Comparison of ENCODE assay signal across 12 mouse cellular contexts in the genomic region with DNA sequence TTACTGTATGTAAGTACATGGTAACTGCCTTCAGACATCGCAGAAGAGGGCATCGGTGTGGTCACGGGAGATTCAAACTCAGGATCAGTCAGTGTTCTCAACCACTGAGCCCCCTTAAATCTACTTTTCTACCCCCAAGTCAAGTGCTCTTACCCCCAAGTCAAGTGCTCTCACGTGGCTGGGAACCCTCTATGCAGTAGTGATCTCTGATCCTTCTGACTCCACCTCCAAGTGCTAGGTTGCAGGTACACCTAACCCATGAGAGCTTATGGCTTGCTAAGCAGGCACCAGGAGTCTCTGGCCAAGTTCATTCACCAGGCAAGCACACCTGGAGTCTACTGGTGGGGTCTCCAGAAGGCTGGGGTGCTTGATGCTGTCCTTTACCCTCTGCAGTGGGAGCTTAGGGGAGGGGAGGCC. TPM values are rescaled to one million over a fixed set of nuclear protein-coding genes. Genes with fewer than 3 reads are reported as not detected.
DNase-seq lines count a peak whose midpoint lies in the region; ATAC-seq lines count a peak whose summit lies in the region.
"Had no signal": no experiment of that assay in that cellular context is flagged by ENCODE, and none has a peak within 500 bp of the region (broad histone marks: within the 10 kb centered on the region; RNA-seq: fewer than 3 reads in every experiment).

No protein-coding gene starts in this region.

- peak overlapping the region; percentile 98 for H3K4me3 ChIP-seq in forebrain, embryonic 10.5 days
- H3K4me3 ChIP-seq in forebrain, embryonic 16.5 days (replicated peaks; ENCODE audit: low read length) = no peak overlapping the region
- H3K4me3 ChIP-seq in midbrain, embryonic 11.5 days (ENCODE audit: low read depth, low read length) = no peak overlapping the region
- H3K4me3 ChIP-seq in midbrain, embryonic 16.5 days (ENCODE audit: low read depth, low read length) = no peak overlapping the region
- H3K4me3 ChIP-seq in intestine, embryonic 15.5 days (replicated peaks) = 0 out of 2 replicates have a peak overlapping the region, but pooled peaks have one; percentile 9
- peak overlapping the region; percentile 98 for H3K4me3 ChIP-seq in neural tube, embryonic 13.5 days

- ATAC-seq in forebrain, embryonic 16.5 days = no peak
- ATAC-seq in midbrain, embryonic 11.5 days (ENCODE audit: low FRiP score) = no peak
- no peak for ATAC-seq in midbrain, embryonic 16.5 days
- ATAC-seq in intestine, embryonic 15.5 days = peak; percentile 7; the same call in 1 of the 2 replicates
- no peak for ATAC-seq in neural tube, embryonic 13.5 days (ENCODE audit: low read depth)

- H3K4me1 ChIP-seq in forebrain, embryonic 10.5 days = peaks cover 11% of the 10 kb centered on the region
- H3K4me1 ChIP-seq in forebrain, embryonic 16.5 days (replicated peaks; ENCODE audit: control insufficient read depth, insufficient read depth, low read length) = peaks cover 16% of the 10 kb centered on the region
- H3K4me1 ChIP-seq in midbrain, embryonic 11.5 days (ENCODE audit: control insufficient read depth, insufficient read depth, low read length) = peaks cover 5% of the 10 kb centered on the region; the same call in 1 of the 2 replicates
- peaks cover 14% of the 10 kb centered on the region for H3K4me1 ChIP-seq in midbrain, embryonic 16.5 days (ENCODE audit: control insufficient read depth, insufficient read depth, low read length)
- H3K4me1 ChIP-seq in intestine, embryonic 15.5 days (replicated peaks) = peaks cover 7% of the 10 kb centered on the region; the same call in 1 of the 2 replicates
- peaks cover 20% of the 10 kb centered on the region for H3K4me1 ChIP-seq in neural tube, embryonic 13.5 days (replicated peaks)

- H3K36me3 ChIP-seq in forebrain, embryonic 10.5 days (replicated peaks) = peaks cover 27% of the 10 kb centered on the region
- H3K36me3 ChIP-seq in forebrain, embryonic 16.5 days (ENCODE audit: control insufficient read depth, insufficient read depth) = peaks cover 10% of the 10 kb centered on the region
- H3K36me3 ChIP-seq in midbrain, embryonic 11.5 days (ENCODE audit: control insufficient read depth, insufficient read depth, low read length) = peaks cover 13% of the 10 kb centered on the region; the same call in 1 of the 2 replicates
- peaks cover 7% of the 10 kb centered on the region; the same call in 1 of the 2 replicates for H3K36me3 ChIP-seq in midbrain, embryonic 16.5 days (ENCODE audit: control insufficient read depth, insufficient read depth, low read length)
- H3K36me3 ChIP-seq in intestine, embryonic 15.5 days = peaks cover 8% of the 10 kb centered on the region
- peaks cover 30% of the 10 kb centered on the region for H3K36me3 ChIP-seq in neural tube, embryonic 13.5 days

- H3K9me3 ChIP-seq in forebrain, embryonic 10.5 days = no peaks in the 10 kb centered on the region; the same call in 1 of the 2 replicates
- H3K9me3 ChIP-seq in forebrain, embryonic 16.5 days (ENCODE audit: control insufficient read depth, low read length) = no peaks in the 10 kb centered on the region
- H3K9me3 ChIP-seq in midbrain, embryonic 11.5 days (ENCODE audit: control insufficient read depth, low read length) = no peaks in the 10 kb centered on the region
- no peaks in the 10 kb centered on the region for H3K9me3 ChIP-seq in midbrain, embryonic 16.5 days (replicated peaks; ENCODE audit: control insufficient read depth, low read length, poor library complexity, severe bottlenecking)
- no peaks in the 10 kb centered on the region for H3K9me3 ChIP-seq in intestine, embryonic 15.5 days
- no peaks in the 10 kb centered on the region for H3K9me3 ChIP-seq in neural tube, embryonic 13.5 days

- peak; percentile 61 for DNase-seq in forebrain, embryonic 10.5 days (ENCODE audit: extremely low spot score, low spot score)
- peak; percentile 89 for DNase-seq in midbrain, embryonic 11.5 days (ENCODE audit: low spot score, missing footprints)
- no peak for DNase-seq in frontal cortex, postnatal 36 days (ENCODE audit: low spot score in 2 of 2)
- DNase-seq in layer of hippocampus, postnatal 25 days (ENCODE audit: extremely low spot score in 1 of 2, low spot score in 1 of 2) = no peak
- DNase-seq: cerebellum, adult 9-11 months; layer of hippocampus, adult 9-11 months; lung, postnatal 10 days had no signal

- H3K9ac ChIP-seq in forebrain, embryonic 16.5 days (replicated peaks; ENCODE audit: low read depth, low read length) = no peak overlapping the region
- H3K9ac ChIP-seq in midbrain, embryonic 11.5 days (ENCODE audit: low read length) = no peak overlapping the region
- H3K9ac ChIP-seq in midbrain, embryonic 16.5 days (ENCODE audit: low read depth, low read length) = no peak overlapping the region
- H3K9ac ChIP-seq in intestine, embryonic 15.5 days = peak overlapping the region; percentile 89; the same call in 1 of the 2 replicates
- H3K9ac ChIP-seq in neural tube, embryonic 13.5 days = no peak overlapping the region

- 40% methylated on average over 4 of the region's 4 CpGs for WGBS in forebrain, embryonic 10.5 days
- WGBS in forebrain, embryonic 16.5 days = 44% methylated on average over 4 of the region's 4 CpGs
- 36% methylated on average over 4 of the region's 4 CpGs for WGBS in midbrain, embryonic 11.5 days
- 37% methylated on average over 4 of the region's 4 CpGs for WGBS in midbrain, embryonic 16.5 days
- 45% methylated on average over 4 of the region's 4 CpGs for WGBS in intestine, embryonic 15.5 days
- 44% methylated on average over 4 of the region's 4 CpGs for WGBS in neural tube, embryonic 13.5 days

- 0 out of 2 replicates have a peak, but pooled peaks cover 1% of the 10 kb centered on the region for H3K27me3 ChIP-seq in forebrain, embryonic 10.5 days (ENCODE audit: poor library complexity, severe bottlenecking)
- no peaks in the 10 kb centered on the region for H3K27me3 ChIP-seq in forebrain, embryonic 16.5 days (replicated peaks; ENCODE audit: control insufficient read depth, insufficient read depth, low read length)
- no peaks in the 10 kb centered on the region for H3K27me3 ChIP-seq in midbrain, embryonic 11.5 days (ENCODE audit: control insufficient read depth, insufficient read depth, low read length)
- no peaks in the 10 kb centered on the region for H3K27me3 ChIP-seq in midbrain, embryonic 16.5 days (ENCODE audit: control insufficient read depth, insufficient read depth, low read depth, low read length)
- H3K27me3 ChIP-seq in intestine, embryonic 15.5 days (replicated peaks) = no peaks in the 10 kb centered on the region
- H3K27me3 ChIP-seq in neural tube, embryonic 13.5 days = no peaks in the 10 kb centered on the region

- H3K4me2 ChIP-seq in forebrain, embryonic 16.5 days (ENCODE audit: low read length) = no peak overlapping the region
- no peak overlapping the region for H3K4me2 ChIP-seq in midbrain, embryonic 11.5 days
- no peak overlapping the region for H3K4me2 ChIP-seq in midbrain, embryonic 16.5 days (ENCODE audit: low read length)
- peak overlapping the region; percentile 55 for H3K4me2 ChIP-seq in intestine, embryonic 15.5 days (replicated peaks)
- peak overlapping the region; percentile 98 for H3K4me2 ChIP-seq in neural tube, embryonic 13.5 days

- H3K27ac ChIP-seq in forebrain, embryonic 10.5 days = no peak overlapping the region
- no peak overlapping the region for H3K27ac ChIP-seq in forebrain, embryonic 16.5 days (ENCODE audit: low read length)
- H3K27ac ChIP-seq in midbrain, embryonic 11.5 days (ENCODE audit: low read depth, low read length) = no peak overlapping the region
- H3K27ac ChIP-seq in midbrain, embryonic 16.5 days (ENCODE audit: low read length) = no peak overlapping the region
- peak overlapping the region; percentile 82 for H3K27ac ChIP-seq in intestine, embryonic 15.5 days
- H3K27ac ChIP-seq in neural tube, embryonic 13.5 days (replicated peaks) = no peak overlapping the region

RNA-seq across cellular contexts. Expression of gene Hspa1b, which starts 9.5 kb away (rescaled TPM):
- polyA plus RNA-seq in forebrain, embryonic 10.5 days (2016; fragmentation: Nextera tagmentation; extraction: Ambion mirVana) = 0.07 TPM in 1 of 2 replicates, not detected in the other
- polyA plus RNA-seq in forebrain, embryonic 16.5 days (2015; fragmentation: Nextera tagmentation; extraction: Ambion mirVana) = 0.14 TPM in 1 of 2 replicates, not detected in the other
- polyA plus RNA-seq in midbrain, embryonic 11.5 days (2014; fragmentation: Nextera tagmentation; extraction: Ambion mirVana) = 0.08 and 0.26 TPM in 2 replicates
- polyA plus RNA-seq in midbrain, embryonic 16.5 days (2015; fragmentation: Nextera tagmentation; extraction: Ambion mirVana) = 0.24 TPM in 1 of 2 replicates, not detected in the other
- 0.43 TPM in 2 replicates for polyA plus RNA-seq in intestine, embryonic 15.5 days (2015; fragmentation: Nextera tagmentation; extraction: Ambion mirVana)
- 0.38 and 0.47 TPM in 2 replicates for polyA plus RNA-seq in neural tube, embryonic 13.5 days (2015; fragmentation: Nextera tagmentation; extraction: Ambion mirVana)
- total RNA-seq in layer of hippocampus, postnatal 25 days (2021) = 10 to 100 TPM; 17.0 to 23.5 TPM

RNA-seq across cellular contexts. Expression of gene Neu1, which starts 18.5 kb away (rescaled TPM):
- polyA plus RNA-seq in forebrain, embryonic 10.5 days (2016; fragmentation: Nextera tagmentation; extraction: Ambion mirVana) = 18.2 and 18.8 TPM in 2 replicates
- 31.8 and 36.8 TPM in 2 replicates for polyA plus RNA-seq in forebrain, embryonic 16.5 days (2015; fragmentation: Nextera tagmentation; extraction: Ambion mirVana)
- polyA plus RNA-seq in midbrain, embryonic 11.5 days (2014; fragmentation: Nextera tagmentation; extraction: Ambion mirVana) = 11.0 and 12.3 TPM in 2 replicates
- 38.6 and 42.3 TPM in 2 replicates for polyA plus RNA-seq in midbrain, embryonic 16.5 days (2015; fragmentation: Nextera tagmentation; extraction: Ambion mirVana)
- polyA plus RNA-seq in intestine, embryonic 15.5 days (2015; fragmentation: Nextera tagmentation; extraction: Ambion mirVana) = 118 and 134 TPM in 2 replicates
- 30.2 and 30.6 TPM in 2 replicates for polyA plus RNA-seq in neural tube, embryonic 13.5 days (2015; fragmentation: Nextera tagmentation; extraction: Ambion mirVana)
- total RNA-seq in layer of hippocampus, postnatal 25 days (2021) = 10 to 100 TPM; 37.2 to 37.4 TPM

RNA-seq across cellular contexts. Expression of gene Gm20481, which starts 20.2 kb away (rescaled TPM):
- polyA plus RNA-seq in forebrain, embryonic 10.5 days (2016; fragmentation: Nextera tagmentation; extraction: Ambion mirVana) = not detected in 2 replicates
- not detected in 2 replicates for polyA plus RNA-seq in forebrain, embryonic 16.5 days (2015; fragmentation: Nextera tagmentation; extraction: Ambion mirVana)
- polyA plus RNA-seq in midbrain, embryonic 11.5 days (2014; fragmentation: Nextera tagmentation; extraction: Ambion mirVana) = not detected in 2 replicates
- not detected in 2 replicates for polyA plus RNA-seq in midbrain, embryonic 16.5 days (2015; fragmentation: Nextera tagmentation; extraction: Ambion mirVana)
- not detected in 2 replicates for polyA plus RNA-seq in intestine, embryonic 15.5 days (2015; fragmentation: Nextera tagmentation; extraction: Ambion mirVana)
- polyA plus RNA-seq in neural tube, embryonic 13.5 days (2015; fragmentation: Nextera tagmentation; extraction: Ambion mirVana) = not detected in 2 replicates
- not detected for total RNA-seq in layer of hippocampus, postnatal 25 days (2021)
- polyA plus RNA-seq: heart, postnatal 0 days had no signal

RNA-seq across cellular contexts. Expression of gene Hspa1a, which starts 22.4 kb away (rescaled TPM):
- 0.94 and 2.1 TPM in 2 replicates for polyA plus RNA-seq in forebrain, embryonic 10.5 days (2016; fragmentation: Nextera tagmentation; extraction: Ambion mirVana)
- 3.3 and 5.2 TPM in 2 replicates for polyA plus RNA-seq in forebrain, embryonic 16.5 days (2015; fragmentation: Nextera tagmentation; extraction: Ambion mirVana)
- polyA plus RNA-seq in midbrain, embryonic 11.5 days (2014; fragmentation: Nextera tagmentation; extraction: Ambion mirVana) = 0.59 and 1.2 TPM in 2 replicates
- polyA plus RNA-seq in midbrain, embryonic 16.5 days (2015; fragmentation: Nextera tagmentation; extraction: Ambion mirVana) = 13.4 and 19.3 TPM in 2 replicates
- polyA plus RNA-seq in intestine, embryonic 15.5 days (2015; fragmentation: Nextera tagmentation; extraction: Ambion mirVana) = 6.2 and 6.3 TPM in 2 replicates
- polyA plus RNA-seq in neural tube, embryonic 13.5 days (2015; fragmentation: Nextera tagmentation; extraction: Ambion mirVana) = 6.0 and 6.3 TPM in 2 replicates
- 10 to 100 TPM; 14.9 to 17.9 TPM for total RNA-seq in layer of hippocampus, postnatal 25 days (2021)

RNA-seq across cellular contexts. Expression of gene Hspa1l, which starts 22.9 kb away (rescaled TPM):
- polyA plus RNA-seq in forebrain, embryonic 10.5 days (2016; fragmentation: Nextera tagmentation; extraction: Ambion mirVana) = 1.1 TPM in 2 replicates
- 1.5 and 1.7 TPM in 2 replicates for polyA plus RNA-seq in forebrain, embryonic 16.5 days (2015; fragmentation: Nextera tagmentation; extraction: Ambion mirVana)
- polyA plus RNA-seq in midbrain, embryonic 11.5 days (2014; fragmentation: Nextera tagmentation; extraction: Ambion mirVana) = 1.4 and 2.0 TPM in 2 replicates
- polyA plus RNA-seq in midbrain, embryonic 16.5 days (2015; fragmentation: Nextera tagmentation; extraction: Ambion mirVana) = 2.0 and 2.4 TPM in 2 replicates
- polyA plus RNA-seq in intestine, embryonic 15.5 days (2015; fragmentation: Nextera tagmentation; extraction: Ambion mirVana) = 0.16 and 0.78 TPM in 2 replicates
- polyA plus RNA-seq in neural tube, embryonic 13.5 days (2015; fragmentation: Nextera tagmentation; extraction: Ambion mirVana) = 1.5 and 2.2 TPM in 2 replicates
- total RNA-seq in layer of hippocampus, postnatal 25 days (2021) = under 1 TPM; 0.22 to 0.31 TPM

Comparison
In these comparisons a context has a peak if more than half of its experiments do, and no peak if none do; other contexts are left out.
1. H3K4me3 ChIP-seq: peak in forebrain, embryonic 10.5 days (single experiment), intestine, embryonic 15.5 days (single experiment) and neural tube, embryonic 13.5 days (single experiment); none in forebrain, embryonic 16.5 days (single experiment), midbrain, embryonic 11.5 days (single experiment) and midbrain, embryonic 16.5 days (single experiment).
2. DNase-seq: peak in forebrain, embryonic 10.5 days (single experiment) and midbrain, embryonic 11.5 days (single experiment); none in frontal cortex, postnatal 36 days (0 of 2) and layer of hippocampus, postnatal 25 days (0 of 2).
3. H3K4me2 ChIP-seq: peak in intestine, embryonic 15.5 days (single experiment) and neural tube, embryonic 13.5 days (single experiment); none in forebrain, embryonic 16.5 days (single experiment), midbrain, embryonic 11.5 days (single experiment) and midbrain, embryonic 16.5 days (single experiment).